Mouse (Mus musculus) pancreas, adult 10 weeks (tissue): Measurements from ENCODE around the gene Itgb1bp1. TPM values are rescaled to one million over a fixed set of nuclear protein-coding genes. Genes with fewer than 3 reads are reported as not detected.

ENCODE experiments used
- polyA plus RNA-seq: library from polyadenylated mRNA; stranded (reverse); fragments of 350-450 nt; fragmentation: Illumina TruSeq; extraction: RNeasy Lipid Tissue Mini Kit (QIAGEN cat#74804); gene quantifications from one replicate; pipeline ENCODE4 v1.2.3, GENCODE M21; 2015; ENCODE audit warnings: low read depth, low replicate concordance; ENCODE audit not compliant: insufficient read depth

Itgb1bp1 gene
- polyA plus RNA-seq, result 8.7 TPM

DNA sequence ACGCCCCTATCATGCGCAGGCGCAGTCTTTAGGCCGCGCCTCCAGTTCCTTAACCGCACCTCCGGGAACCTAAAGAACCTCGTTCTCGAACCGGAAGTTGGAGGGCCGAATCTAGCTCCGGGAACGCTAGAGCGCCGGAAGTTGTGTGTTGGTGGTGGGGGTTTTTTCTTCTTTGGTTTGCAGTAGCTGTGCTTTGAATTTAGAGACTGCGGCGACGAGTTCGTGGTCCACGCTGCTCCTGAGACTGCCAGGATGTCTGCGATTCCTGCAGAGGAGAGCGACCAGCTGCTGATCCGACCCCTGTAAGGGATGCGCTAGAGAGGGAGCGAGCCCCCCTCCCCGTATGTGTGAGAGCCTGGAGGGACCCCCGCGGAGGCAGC lies at the start of gene Itgb1bp1:
Gene Itgb1bp1 (minus strand): TSS at position 42 of the 380 bp plus-strand sequence.

DNA sequence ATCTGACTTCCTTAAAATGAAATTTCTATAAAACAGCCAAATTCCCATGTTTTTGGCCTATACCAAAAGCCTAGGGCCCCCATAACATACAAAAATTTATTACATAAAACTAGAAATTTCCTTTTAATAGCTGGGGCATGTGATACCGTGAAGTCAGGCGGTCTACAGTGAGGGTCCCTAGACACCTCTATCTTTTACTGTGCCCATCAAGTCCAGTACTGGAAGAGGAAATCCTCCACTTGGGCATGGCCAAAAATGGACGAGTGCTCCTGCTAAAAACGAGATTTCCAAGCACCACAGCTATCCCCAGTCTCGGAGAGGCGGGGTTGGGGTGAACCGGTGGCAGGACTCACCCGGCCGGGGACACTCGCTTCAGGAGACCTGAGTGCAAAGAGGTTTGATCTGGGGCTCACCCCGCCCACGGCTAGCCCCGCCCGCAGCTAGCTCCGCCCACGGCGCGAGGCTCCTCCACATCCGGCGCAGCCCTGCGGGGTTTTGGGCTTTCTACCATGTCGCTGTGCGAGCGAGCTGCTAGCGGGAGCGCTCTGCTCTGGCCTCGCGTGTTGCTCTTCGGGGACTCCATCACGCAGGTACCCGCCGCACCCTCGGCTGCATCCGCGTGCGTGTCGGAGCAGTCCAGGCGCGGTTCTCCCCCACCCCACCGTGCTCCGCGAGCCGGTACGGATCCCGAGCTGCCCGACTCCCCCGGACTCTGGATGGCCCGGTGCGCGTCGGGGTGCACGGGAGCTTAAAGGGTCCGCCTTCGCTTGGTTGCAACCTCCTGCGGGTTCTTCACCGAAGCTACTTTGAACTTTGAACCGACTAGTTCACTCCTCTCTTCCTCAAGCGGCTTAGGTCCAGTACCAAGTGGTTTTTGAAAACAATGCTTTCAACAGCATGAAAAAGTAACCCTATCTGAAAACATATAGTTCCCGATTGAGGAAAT lies 30.1 kb upstream of the Itgb1bp1 start, which contains the start of gene Iah1:
Gene Iah1 (plus strand): TSS at position 467 of the 946 bp plus-strand sequence.

DNA sequence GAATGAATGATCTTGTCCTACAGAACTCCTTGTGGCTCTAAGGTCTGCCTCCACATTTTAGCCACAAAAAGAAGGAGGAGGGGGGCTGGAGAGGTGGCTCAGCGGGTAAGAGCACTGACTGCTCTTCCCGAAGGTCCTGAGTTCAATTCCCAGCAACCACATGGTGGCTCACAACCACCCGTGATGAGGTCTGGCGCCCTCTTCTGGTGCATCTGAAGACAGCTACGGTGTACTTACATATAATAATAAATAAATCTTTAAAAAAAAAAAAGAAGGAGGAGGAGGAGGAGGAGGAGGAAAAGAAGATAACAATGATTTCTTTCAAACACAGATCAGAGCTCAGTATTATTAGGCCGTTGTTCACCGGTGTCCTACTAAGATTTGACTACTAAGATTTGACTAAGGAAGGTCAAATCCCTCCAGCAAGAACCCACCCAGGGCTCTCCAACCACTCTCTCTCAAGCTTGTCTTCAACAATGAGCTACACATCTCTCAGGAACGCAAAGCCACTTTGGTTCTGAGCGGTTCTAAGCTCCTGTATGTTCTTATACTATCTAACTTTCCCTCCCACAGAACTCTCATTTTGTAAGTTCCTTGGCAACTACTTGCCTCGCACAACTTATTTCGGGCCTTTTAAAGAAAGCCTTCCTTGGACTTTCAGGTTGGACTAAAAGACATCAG lies 1.2 kb downstream of the Itgb1bp1 start, which contains the start of gene Cpsf3:
Gene Cpsf3 (plus strand): TSS at position 631 of the 681 bp plus-strand sequence.

Other genes with a start within 250 kb of the Itgb1bp1 start
- gene Cpsf3, start 893 bp downstream of the Itgb1bp1 start, polyA plus RNA-seq, result 13.6 TPM
- 29.6 TPM for gene Iah1, start 30.1 kb upstream of the Itgb1bp1 start, polyA plus RNA-seq
- gene Adam17, start 87.3 kb upstream of the Itgb1bp1 start, polyA plus RNA-seq, result 6.5 TPM
- gene Ywhaq, start 131.4 kb upstream of the Itgb1bp1 start, polyA plus RNA-seq, result 49.9 TPM